Mouse (Mus musculus) midbrain, postnatal 0 days (tissue): ENCODE results near the gene Slc31a2. TPM values are rescaled to one million over a fixed set of nuclear protein-coding genes. Genes with fewer than 3 reads are reported as not detected.

Experiments used
- ATAC-seq: fragments of 200-750 bp; cut with Nextera tagmentation; 2 replicates; pipeline ENCODE4 v1.8.0; 2017; ENCODE audit warnings: moderate number of reproducible peaks, mild to moderate bottlenecking, moderate TSS enrichment, moderate library complexity; ENCODE audit not compliant: low FRiP score
- DNase-seq: peaks from one replicate; pipeline ENCODE4 v3.0.0-alpha.2; 2015; ENCODE audit warnings: low spot score
- H3K27ac ChIP-seq: fragments of 300-500 bp; sonication (generic); 2 replicates; pipeline ENCODE4 v1.5.1; 2014; ENCODE audit warnings: low read depth, mild to moderate bottlenecking, low read length, mixed read lengths
- H3K27me3 ChIP-seq: fragments of 300-500 bp; sonication (generic); 2 replicates; pipeline ENCODE4 v1.6.1; 2014; ENCODE audit warnings: low read length, control low read depth, mixed read lengths; ENCODE audit not compliant: insufficient read depth
- H3K36me3 ChIP-seq: fragments of 300-500 bp; sonication (generic); 2 replicates; pipeline ENCODE4 v1.6.1; 2014; ENCODE audit warnings: low read length, control low read depth, mixed read lengths; ENCODE audit not compliant: insufficient read depth
- H3K4me1 ChIP-seq: fragments of 300-500 bp; sonication (generic); 2 replicates; pipeline ENCODE4 v1.6.1; 2014; ENCODE audit warnings: mild to moderate bottlenecking, control low read depth, antibody characterized with exemption, low read length, mixed read lengths; ENCODE audit not compliant: insufficient read depth
- H3K4me2 ChIP-seq: fragments of 300-500 bp; sonication (generic); 2 replicates; pipeline ENCODE4 v1.6.1; 2014; ENCODE audit warnings: low read depth, mild to moderate bottlenecking, low read length, mixed read lengths; ENCODE audit not compliant: poor library complexity, severe bottlenecking
- H3K4me3 ChIP-seq: fragments of 300-500 bp; sonication (generic); 2 replicates; pipeline ENCODE4 v1.5.1; 2014; ENCODE audit warnings: low read depth, mild to moderate bottlenecking, low read length, moderate library complexity
- H3K9ac ChIP-seq: fragments of 300-500 bp; sonication (generic); replicated peaks from 2 replicates; pipeline ENCODE4 v1.6.1; 2014; ENCODE audit warnings: mild to moderate bottlenecking, low read length, moderate library complexity, mixed read lengths; ENCODE audit not compliant: poor library complexity, severe bottlenecking
- H3K9me3 ChIP-seq: fragments of 300-500 bp; sonication (generic); 2 replicates; pipeline ENCODE4 v1.6.1; 2016; ENCODE audit warnings: low read length, control low read depth
- CTCF ChIP-seq: IDR thresholded peaks from 2 replicates; pipeline ENCODE4 v1.5.1; 2016; ENCODE audit warnings: antibody characterized with exemption, mild to moderate bottlenecking
- WGBS: fragments of 180-500 bp; shearing (Covaris S2); extraction: QIAGEN DNeasy Blood & Tissue Kit; methylation state at CpG from one replicate; pipeline ENCODE4 v1.1.7; 2014; 5-methylcytosine and 5-hydroxymethylcytosine counted together
- polyA plus RNA-seq: library from polyadenylated mRNA; unstranded; fragments of >200 nt; fragmentation: Nextera tagmentation; extraction: Ambion mirVana; gene quantifications from 2 replicates; pipeline ENCODE4 v1.2.1, GENCODE M21; 2015
- total RNA-seq: library from RNA; depleted of rRNA; stranded (reverse); fragments of >200 nt; gene quantifications from 2 replicates; pipeline ENCODE4 v1.2.3, GENCODE M21; 2014

Gene Slc31a2
- total and polyA plus RNA-seq, 2 experiments from 2014 or later = 12.0 to 23.8 TPM

GRCm38 (mm10) chr4:62302795-62303194 lies 40.4 kb downstream of the Slc31a2 start:
- Histone ChIP-seq H3K27ac (no peak overlapping the region), H3K9me3 (no peaks in the 10 kb centered on the region), H3K4me3 (no peak overlapping the region), H3K9ac (no peak overlapping the region), H3K4me2 (no peak overlapping the region), H3K27me3 (no peaks in the 10 kb centered on the region), H3K36me3 (peaks cover 82% of the 10 kb centered on the region), H3K4me1 (no peaks in the 10 kb centered on the region)
- 80% methylated on average over 2 of the region's 2 CpGs for WGBS
- no peak for TF ChIP-seq CTCF
- DNase-seq (no peak), ATAC-seq (no peak)

- Histone ChIP-seq H3K4me3 (no peak overlapping the region), H3K9ac (no peak overlapping the region), H3K27me3 (no peaks in the 10 kb centered on the region), H3K4me1 (no peaks in the 10 kb centered on the region), H3K36me3 (peaks cover 81% of the 10 kb centered on the region), H3K27ac (no peak overlapping the region), H3K9me3 (no peaks in the 10 kb centered on the region), H3K4me2 (no peak overlapping the region)
- 93% methylated on average over 1 of the region's 1 CpGs for WGBS
- DNase-seq (no peak), ATAC-seq (no peak)
- TF ChIP-seq CTCF = no peak
Observed at GRCm38 (mm10) chr4:62303288-62303687, 40.9 kb downstream of the Slc31a2 start.

DNA sequence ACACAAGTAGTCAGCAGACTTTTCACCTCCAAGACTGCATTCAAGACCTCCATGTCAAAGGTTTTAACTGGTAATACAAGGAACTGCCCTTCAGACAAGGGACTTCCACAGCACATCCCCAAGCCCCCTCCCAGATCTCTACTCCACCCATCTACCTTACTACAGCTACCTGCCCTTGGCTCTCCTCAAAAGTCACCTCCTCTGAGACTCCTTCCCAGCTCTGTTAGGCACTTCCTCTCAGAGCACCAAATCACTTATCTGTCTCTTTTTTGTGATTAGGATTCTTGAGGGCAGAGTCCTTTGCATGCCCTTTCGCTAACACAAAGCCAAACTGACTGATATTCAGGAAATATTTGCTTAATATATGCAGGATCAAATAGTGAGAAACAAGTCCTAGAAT lies 43.9 kb downstream of the Slc31a2 start:
- no peak overlapping the region for H3K27ac ChIP-seq
- no peak for TF ChIP-seq CTCF
- H3K27me3 ChIP-seq = no peaks in the 10 kb centered on the region
- peaks cover 61% of the 10 kb centered on the region for H3K36me3 ChIP-seq
- 94% methylated on average over 1 of the region's 1 CpGs for WGBS
- H3K9me3 ChIP-seq = no peaks in the 10 kb centered on the region
- no peaks in the 10 kb centered on the region for H3K4me1 ChIP-seq
- no peak for ATAC-seq
- no peak overlapping the region for H3K4me3 ChIP-seq
- H3K4me2 ChIP-seq = no peak overlapping the region
- no peak overlapping the region for H3K9ac ChIP-seq
- DNase-seq = no peak

GRCm38 (mm10) chr4:62306840-62307239 lies 44.5 kb downstream of the Slc31a2 start:
- H3K4me3 ChIP-seq = no peak overlapping the region
- WGBS = 82% methylated on average over 4 of the region's 4 CpGs
- no peaks in the 10 kb centered on the region for H3K9me3 ChIP-seq
- ATAC-seq (no peak), DNase-seq (no peak)
- H3K4me1 ChIP-seq = no peaks in the 10 kb centered on the region
- H3K27me3 ChIP-seq = no peaks in the 10 kb centered on the region
- peaks cover 56% of the 10 kb centered on the region for H3K36me3 ChIP-seq
- no peak overlapping the region for H3K9ac ChIP-seq
- no peak for TF ChIP-seq CTCF
- no peak overlapping the region for H3K27ac ChIP-seq
- no peak overlapping the region for H3K4me2 ChIP-seq

GRCm38 (mm10) chr4:62308406-62308805 lies 46.0 kb downstream of the Slc31a2 start:
- no peak overlapping the region for H3K27ac ChIP-seq
- H3K4me3 ChIP-seq = no peak overlapping the region
- no peak for TF ChIP-seq CTCF
- no peaks in the 10 kb centered on the region for H3K9me3 ChIP-seq
- DNase-seq = no peak
- no peak for ATAC-seq
- H3K9ac ChIP-seq = no peak overlapping the region
- peaks cover 51% of the 10 kb centered on the region for H3K36me3 ChIP-seq
- H3K4me1 ChIP-seq = no peaks in the 10 kb centered on the region
- no peak overlapping the region for H3K4me2 ChIP-seq
- no peaks in the 10 kb centered on the region for H3K27me3 ChIP-seq

DNA sequence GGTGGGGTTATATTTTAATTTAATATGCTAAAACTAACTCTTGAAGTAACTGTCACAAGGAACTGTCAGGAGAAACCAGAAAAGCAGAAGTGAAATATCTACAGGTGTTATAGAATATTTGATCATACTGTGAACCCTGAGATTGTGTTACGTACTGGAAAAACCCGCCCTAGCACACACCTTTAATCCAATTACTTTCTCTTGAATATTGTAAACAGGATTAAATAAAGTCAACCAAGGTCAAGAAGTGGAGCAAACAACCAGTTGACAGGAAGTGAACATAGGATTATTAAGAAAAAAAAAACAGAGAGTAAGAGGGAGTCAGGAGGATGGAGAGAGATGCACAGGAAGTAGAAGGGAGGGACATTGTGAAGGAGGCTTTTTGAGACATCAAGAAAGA lies 50.5 kb downstream of the Slc31a2 start:
- ATAC-seq (no peak), DNase-seq (no peak)
- H3K27ac ChIP-seq = no peak overlapping the region
- no peak overlapping the region for H3K4me3 ChIP-seq
- H3K27me3 ChIP-seq = no peaks in the 10 kb centered on the region
- H3K4me1 ChIP-seq = no peaks in the 10 kb centered on the region
- H3K9me3 ChIP-seq = no peaks in the 10 kb centered on the region
- no peak overlapping the region for H3K9ac ChIP-seq
- 98% methylated on average over 2 of the region's 2 CpGs for WGBS
- peaks cover 34% of the 10 kb centered on the region for H3K36me3 ChIP-seq
- TF ChIP-seq CTCF = no peak
- H3K4me2 ChIP-seq = no peak overlapping the region
